Mouse (Mus musculus): Measurements from ENCODE around the gene Atg13. TPM values are rescaled to one million over a fixed set of nuclear protein-coding genes. Genes with fewer than 3 reads are reported as not detected.

The Atg13 gene
- polyA plus RNA-seq, 1 experiment from 2014 or later: 20.9 TPM

- peak within 1 kb of the TSS; percentile 92 for H3K27ac ChIP-seq (ENCODE audit: low read depth)
- H3K9ac ChIP-seq: peak within 1 kb of the TSS; percentile 71
- DNase-seq: peak; percentile 99
- peak within 1 kb of the TSS; percentile 66 for H3K4me3 ChIP-seq (ENCODE audit: low read depth, low read length)
- H3K4me1 ChIP-seq (ENCODE audit: insufficient read depth): peaks cover 4% of the 10 kb centered on the region; the same call in 1 of the 2 replicates
- H3K4me2 ChIP-seq: peak within 1 kb of the TSS; percentile 99
- peaks cover 57% of the 10 kb centered on the region for H3K36me3 ChIP-seq (ENCODE audit: insufficient read depth)
- 0% methylated on average over 44 of the region's 44 CpGs for WGBS
- ATAC-seq (ENCODE audit: insufficient read depth): peak; percentile 95
- no peaks in the 10 kb centered on the region for H3K9me3 ChIP-seq (ENCODE audit: low read depth, low read length)
- no peak for TF ChIP-seq CTCF (IDR thresholded peaks at IDR 0.05; ENCODE audit: low read depth)
- no peaks in the 10 kb centered on the region for H3K27me3 ChIP-seq (ENCODE audit: insufficient read depth, low read length)
These were observed 60.6 kb downstream of the Atg13 start, which contains the start of the genes Zfp408 and Arhgap1 for GRCm38 (mm10) chr2:91649553-91650359. Zfp408 (minus strand) TSS chr2:91649791. Arhgap1 (plus strand) TSS chr2:91649860.

- Histone ChIP-seq H3K27me3 (ENCODE audit: insufficient read depth, low read length) (no peaks in the 10 kb centered on the region), H3K9me3 (ENCODE audit: low read depth, low read length) (no peaks in the 10 kb centered on the region), H3K27ac (ENCODE audit: low read depth) (peak overlapping the region; percentile 92; the same call in 1 of the 2 replicates), H3K4me2 (peak overlapping the region; percentile 99), H3K9ac (peak overlapping the region; percentile 71), H3K4me3 (ENCODE audit: low read depth, low read length) (peak overlapping the region; percentile 66), H3K36me3 (ENCODE audit: insufficient read depth) (peaks cover 57% of the 10 kb centered on the region), H3K4me1 (ENCODE audit: insufficient read depth) (peaks cover 4% of the 10 kb centered on the region; the same call in 1 of the 2 replicates)
- no peak for DNase-seq
- WGBS: 2% methylated on average over 15 of the region's 15 CpGs
- no peak for ATAC-seq (ENCODE audit: insufficient read depth)
- TF ChIP-seq CTCF (IDR thresholded peaks at IDR 0.05; ENCODE audit: low read depth): no peak
These were observed 61.2 kb downstream of the Atg13 start for GRCm38 (mm10) chr2:91649152-91649551.

GRCm38 (mm10) chr2:91646733-91647132, 63.6 kb downstream of the Atg13 start:
- Histone ChIP-seq H3K9me3 (ENCODE audit: low read depth, low read length) (no peaks in the 10 kb centered on the region), H3K4me1 (ENCODE audit: insufficient read depth) (peaks cover 4% of the 10 kb centered on the region; the same call in 1 of the 2 replicates), H3K4me3 (ENCODE audit: low read depth, low read length) (no peak overlapping the region), H3K36me3 (ENCODE audit: insufficient read depth) (peaks cover 59% of the 10 kb centered on the region), H3K4me2 (no peak overlapping the region), H3K9ac (no peak overlapping the region), H3K27me3 (ENCODE audit: insufficient read depth, low read length) (no peaks in the 10 kb centered on the region), H3K27ac (ENCODE audit: low read depth) (no peak overlapping the region)
- ATAC-seq (ENCODE audit: insufficient read depth): no peak
- peak; percentile 78 for DNase-seq
- TF ChIP-seq CTCF (IDR thresholded peaks at IDR 0.05; ENCODE audit: low read depth): peak; percentile 74
- 29% methylated on average over 1 of the region's 1 CpGs for WGBS

- DNase-seq (no peak), ATAC-seq (ENCODE audit: insufficient read depth) (no peak)
- WGBS: 91% methylated on average over 11 of the region's 11 CpGs
- no peak for TF ChIP-seq CTCF (IDR thresholded peaks at IDR 0.05; ENCODE audit: low read depth)
- Histone ChIP-seq H3K4me2 (no peak overlapping the region), H3K4me1 (ENCODE audit: insufficient read depth) (peaks cover 4% of the 10 kb centered on the region; the same call in 1 of the 2 replicates), H3K4me3 (ENCODE audit: low read depth, low read length) (no peak overlapping the region), H3K9me3 (ENCODE audit: low read depth, low read length) (no peaks in the 10 kb centered on the region), H3K27me3 (ENCODE audit: insufficient read depth, low read length) (no peaks in the 10 kb centered on the region), H3K36me3 (ENCODE audit: insufficient read depth) (peaks cover 58% of the 10 kb centered on the region), H3K27ac (ENCODE audit: low read depth) (no peak overlapping the region), H3K9ac (no peak overlapping the region)
These were observed 64.6 kb downstream of the Atg13 start for GRCm38 (mm10) chr2:91645811-91646210.

GRCm38 (mm10) chr2:91645354-91645753, 65.0 kb downstream of the Atg13 start:
- DNase-seq: no peak
- Histone ChIP-seq H3K36me3 (ENCODE audit: insufficient read depth) (peaks cover 58% of the 10 kb centered on the region), H3K27ac (ENCODE audit: low read depth) (no peak overlapping the region), H3K9me3 (ENCODE audit: low read depth, low read length) (no peaks in the 10 kb centered on the region), H3K4me1 (ENCODE audit: insufficient read depth) (peaks cover 4% of the 10 kb centered on the region; the same call in 1 of the 2 replicates), H3K4me2 (no peak overlapping the region), H3K9ac (no peak overlapping the region), H3K4me3 (ENCODE audit: low read depth, low read length) (no peak overlapping the region), H3K27me3 (ENCODE audit: insufficient read depth, low read length) (no peaks in the 10 kb centered on the region)
- no peak for ATAC-seq (ENCODE audit: insufficient read depth)
- no peak for TF ChIP-seq CTCF (IDR thresholded peaks at IDR 0.05; ENCODE audit: low read depth)
- 95% methylated on average over 15 of the region's 15 CpGs for WGBS

- H3K27ac ChIP-seq (ENCODE audit: low read depth): no peak overlapping the region
- no peaks in the 10 kb centered on the region for H3K27me3 ChIP-seq (ENCODE audit: insufficient read depth, low read length)
- H3K4me2 ChIP-seq: no peak overlapping the region
- no peak overlapping the region for H3K9ac ChIP-seq
- 87% methylated on average over 11 of the region's 11 CpGs for WGBS
- H3K4me3 ChIP-seq (ENCODE audit: low read depth, low read length): no peak overlapping the region
- ATAC-seq (ENCODE audit: insufficient read depth) (no peak), DNase-seq (no peak)
- peaks cover 58% of the 10 kb centered on the region for H3K36me3 ChIP-seq (ENCODE audit: insufficient read depth)
- no peak for TF ChIP-seq CTCF (IDR thresholded peaks at IDR 0.05; ENCODE audit: low read depth)
- H3K9me3 ChIP-seq (ENCODE audit: low read depth, low read length): no peaks in the 10 kb centered on the region
- H3K4me1 ChIP-seq (ENCODE audit: insufficient read depth): peaks cover 4% of the 10 kb centered on the region; the same call in 1 of the 2 replicates
These were observed 66.4 kb downstream of the Atg13 start for GRCm38 (mm10) chr2:91644021-91644420.

- Histone ChIP-seq H3K4me2 (no peak overlapping the region), H3K9me3 (ENCODE audit: low read depth, low read length) (no peaks in the 10 kb centered on the region), H3K9ac (no peak overlapping the region), H3K4me1 (ENCODE audit: insufficient read depth) (no peaks in the 10 kb centered on the region), H3K4me3 (ENCODE audit: low read depth, low read length) (no peak overlapping the region), H3K27ac (ENCODE audit: low read depth) (no peak overlapping the region), H3K27me3 (ENCODE audit: insufficient read depth, low read length) (no peaks in the 10 kb centered on the region), H3K36me3 (ENCODE audit: insufficient read depth) (peaks cover 57% of the 10 kb centered on the region)
- TF ChIP-seq CTCF (IDR thresholded peaks at IDR 0.05; ENCODE audit: low read depth): no peak
- ATAC-seq (ENCODE audit: insufficient read depth) (no peak), DNase-seq (no peak)
- 82% methylated on average over 2 of the region's 2 CpGs for WGBS
These were observed 67.5 kb downstream of the Atg13 start for GRCm38 (mm10) chr2:91642825-91643415.

Measured in lung, embryonic 14.5 days (tissue).